In genomic region chr15:38422741-38423140, GRCm38 (mm10) we compare ENCODE assay signal across 26 mouse cellular contexts.
DNase-seq lines count a peak whose midpoint lies in the region; ATAC-seq and TF ChIP-seq lines count a peak whose summit lies in the region.
"Had no signal": no experiment of that assay in that cellular context is flagged by ENCODE, and none has a peak within 500 bp of the region (broad histone marks: within the 10 kb centered on the region; RNA-seq: fewer than 3 reads in every experiment).

No protein-coding gene starts in this region.

- no peak for TF ChIP-seq EP300 in heart, postnatal 0 days (IDR thresholded peaks at IDR 0.05; ENCODE audit: low read depth)
- TF ChIP-seq EP300 in liver, postnatal 0 days (IDR thresholded peaks at IDR 0.05; ENCODE audit: low read depth) = no peak

- H3K36me3 ChIP-seq in heart, postnatal 0 days (replicated peaks; ENCODE audit: control insufficient read depth, insufficient read depth, low read length) = no peaks in the 10 kb centered on the region
- H3K36me3 ChIP-seq in liver, postnatal 0 days (replicated peaks; ENCODE audit: insufficient read depth, low read length) = no peaks in the 10 kb centered on the region
- H3K36me3 ChIP-seq in liver, embryonic 12.5 days = no peaks in the 10 kb centered on the region
- no peaks in the 10 kb centered on the region for H3K36me3 ChIP-seq in embryonic facial prominence, embryonic 10.5 days (replicated peaks)
- no peaks in the 10 kb centered on the region for H3K36me3 ChIP-seq in forebrain, embryonic 13.5 days (ENCODE audit: poor library complexity, severe bottlenecking)
- H3K36me3 ChIP-seq: forebrain, embryonic 15.5 days; G1E; heart, embryonic 10.5 days; intestine, embryonic 15.5 days; limb, embryonic 12.5 days; lung, embryonic 15.5 days; midbrain, embryonic 13.5 days; neural tube, embryonic 13.5 days had no signal

- no peak for ATAC-seq in heart, postnatal 0 days (ENCODE audit: insufficient read depth, low read depth)
- no peak for ATAC-seq in liver, postnatal 0 days
- no peak for ATAC-seq in liver, embryonic 12.5 days
- ATAC-seq in forebrain, embryonic 13.5 days = no peak
- ATAC-seq: forebrain, embryonic 15.5 days; hindbrain, embryonic 16.5 days; intestine, embryonic 15.5 days; midbrain, embryonic 13.5 days had no signal

- no peak overlapping the region for H3K9ac ChIP-seq in heart, postnatal 0 days (replicated peaks; ENCODE audit: low read depth, low read length)
- H3K9ac ChIP-seq in liver, postnatal 0 days (replicated peaks) = no peak overlapping the region
- no peak overlapping the region for H3K9ac ChIP-seq in liver, embryonic 12.5 days
- no peak overlapping the region for H3K9ac ChIP-seq in forebrain, embryonic 13.5 days
- H3K9ac ChIP-seq: forebrain, embryonic 15.5 days; intestine, embryonic 15.5 days; limb, embryonic 12.5 days; liver, embryonic 14.5 days; lung, embryonic 15.5 days; midbrain, embryonic 13.5 days; neural tube, embryonic 13.5 days had no signal

- WGBS in heart, postnatal 0 days = 68% methylated on average over 6 of the region's 6 CpGs
- WGBS in liver, postnatal 0 days (ENCODE audit: insufficient replicate concordance) = 62% methylated on average over 6 of the region's 6 CpGs
- WGBS in liver, embryonic 12.5 days (ENCODE audit: insufficient replicate concordance) = 55% methylated on average over 6 of the region's 6 CpGs
- 76% methylated on average over 6 of the region's 6 CpGs for WGBS in embryonic facial prominence, embryonic 10.5 days
- WGBS in forebrain, embryonic 13.5 days = 77% methylated on average over 6 of the region's 6 CpGs

- H3K4me2 ChIP-seq in heart, postnatal 0 days (ENCODE audit: low read depth, low read length) = no peak overlapping the region
- no peak overlapping the region for H3K4me2 ChIP-seq in liver, postnatal 0 days (ENCODE audit: low read depth, low read length)
- no peak overlapping the region for H3K4me2 ChIP-seq in liver, embryonic 12.5 days
- H3K4me2 ChIP-seq in forebrain, embryonic 13.5 days = no peak overlapping the region
- H3K4me2 ChIP-seq: forebrain, embryonic 15.5 days; intestine, embryonic 15.5 days; limb, embryonic 12.5 days; lung, embryonic 15.5 days; midbrain, embryonic 13.5 days; neural tube, embryonic 13.5 days had no signal

- H3K4me3 ChIP-seq in heart, postnatal 0 days (ENCODE audit: low read depth, low read length) = no peak overlapping the region
- no peak overlapping the region for H3K4me3 ChIP-seq in liver, postnatal 0 days (ENCODE audit: low read depth, low read length)
- no peak overlapping the region for H3K4me3 ChIP-seq in liver, embryonic 12.5 days
- no peak overlapping the region for H3K4me3 ChIP-seq in embryonic facial prominence, embryonic 10.5 days
- no peak overlapping the region for H3K4me3 ChIP-seq in forebrain, embryonic 13.5 days
- H3K4me3 ChIP-seq: forebrain, embryonic 15.5 days; heart, embryonic 10.5 days; intestine, embryonic 15.5 days; limb, embryonic 12.5 days; lung, embryonic 15.5 days; midbrain, embryonic 13.5 days; neural tube, embryonic 13.5 days had no signal

- no peaks in the 10 kb centered on the region for H3K27me3 ChIP-seq in heart, postnatal 0 days (ENCODE audit: control insufficient read depth, insufficient read depth, low read length)
- H3K27me3 ChIP-seq in liver, postnatal 0 days (ENCODE audit: insufficient read depth, low read length) = no peaks in the 10 kb centered on the region
- no peaks in the 10 kb centered on the region for H3K27me3 ChIP-seq in liver, embryonic 12.5 days (replicated peaks)
- H3K27me3 ChIP-seq in embryonic facial prominence, embryonic 10.5 days (replicated peaks; ENCODE audit: low read depth, poor library complexity, severe bottlenecking) = no peaks in the 10 kb centered on the region
- H3K27me3 ChIP-seq in forebrain, embryonic 13.5 days = no peaks in the 10 kb centered on the region
- H3K27me3 ChIP-seq: forebrain, embryonic 15.5 days; intestine, embryonic 15.5 days; limb, embryonic 12.5 days; lung, embryonic 15.5 days; midbrain, embryonic 13.5 days; neural tube, embryonic 13.5 days had no signal

- TF ChIP-seq CTCF in heart, postnatal 0 days (IDR thresholded peaks at IDR 0.05; ENCODE audit: low read depth) = no peak
- no peak for TF ChIP-seq CTCF in liver, postnatal 0 days (IDR thresholded peaks at IDR 0.05; ENCODE audit: low read depth)

- DNase-seq in adrenal gland, postnatal 14 days = peak; percentile 30
- no peak for DNase-seq in adrenal gland, postnatal 25 days
- no peak for DNase-seq in heart, postnatal 0 days (ENCODE audit: low spot score)
- DNase-seq in heart, adult 8-10 months (ENCODE audit: low spot score) = no peak
- DNase-seq in liver, postnatal 0 days = peak; percentile 5
- DNase-seq in embryonic facial prominence, embryonic 10.5 days (ENCODE audit: low spot score) = peak; percentile 4
- DNase-seq: cerebellum, adult 8-10 months; cerebellum, postnatal 25 days; kidney, adult 9 months; kidney, postnatal 10 days; layer of hippocampus, adult 9-11 months; lung, postnatal 36 days; right cerebral cortex, postnatal 4 days; thymus, postnatal 4 days had no signal

- H3K9me3 ChIP-seq in heart, postnatal 0 days (replicated peaks; ENCODE audit: control insufficient read depth, low read length) = no peaks in the 10 kb centered on the region
- no peaks in the 10 kb centered on the region for H3K9me3 ChIP-seq in liver, postnatal 0 days (ENCODE audit: low read length)
- H3K9me3 ChIP-seq in liver, embryonic 12.5 days (replicated peaks) = no peaks in the 10 kb centered on the region
- H3K9me3 ChIP-seq in embryonic facial prominence, embryonic 10.5 days = no peaks in the 10 kb centered on the region
- no peaks in the 10 kb centered on the region for H3K9me3 ChIP-seq in forebrain, embryonic 13.5 days (replicated peaks)
- H3K9me3 ChIP-seq: forebrain, embryonic 15.5 days; G1E; heart, embryonic 10.5 days; intestine, embryonic 15.5 days; limb, embryonic 12.5 days; lung, embryonic 15.5 days; midbrain, embryonic 13.5 days; neural tube, embryonic 13.5 days had no signal

- peak overlapping the region; percentile 16; the same call in 1 of the 2 replicates for H3K27ac ChIP-seq in heart, postnatal 0 days (ENCODE audit: low read depth)
- H3K27ac ChIP-seq in liver, postnatal 0 days (ENCODE audit: low read depth) = no peak overlapping the region
- no peak overlapping the region for H3K27ac ChIP-seq in liver, embryonic 12.5 days
- H3K27ac ChIP-seq in embryonic facial prominence, embryonic 10.5 days (replicated peaks) = no peak overlapping the region
- H3K27ac ChIP-seq in forebrain, embryonic 13.5 days = no peak overlapping the region
- H3K27ac ChIP-seq: forebrain, embryonic 15.5 days; heart, embryonic 10.5 days; intestine, embryonic 15.5 days; limb, embryonic 12.5 days; liver, embryonic 14.5 days; lung, embryonic 15.5 days; midbrain, embryonic 13.5 days; neural tube, embryonic 13.5 days had no signal

- peaks cover 20% of the 10 kb centered on the region for H3K4me1 ChIP-seq in heart, postnatal 0 days (ENCODE audit: control insufficient read depth, insufficient read depth)
- no peaks in the 10 kb centered on the region for H3K4me1 ChIP-seq in liver, postnatal 0 days (ENCODE audit: insufficient read depth)
- H3K4me1 ChIP-seq in liver, embryonic 12.5 days = no peaks in the 10 kb centered on the region
- H3K4me1 ChIP-seq in embryonic facial prominence, embryonic 10.5 days = peaks cover 18% of the 10 kb centered on the region
- no peaks in the 10 kb centered on the region; the same call in 1 of the 2 replicates for H3K4me1 ChIP-seq in forebrain, embryonic 13.5 days
- H3K4me1 ChIP-seq: forebrain, embryonic 15.5 days; midbrain, embryonic 13.5 days; neural tube, embryonic 13.5 days had no signal

Comparison
In these comparisons a context has a peak if more than half of its experiments do, and no peak if none do; other contexts are left out.
1. DNase-seq: peak in adrenal gland, postnatal 14 days (single experiment), liver, postnatal 0 days (single experiment) and embryonic facial prominence, embryonic 10.5 days (single experiment); none in adrenal gland, postnatal 25 days (single experiment), heart, postnatal 0 days (single experiment) and heart, adult 8-10 months (single experiment).